Mouse (Mus musculus) ES-E14 (cell line): Measurements from ENCODE around the gene Vapb.

Source experiments
- CHD2 ChIP-seq: IDR thresholded peaks from 2 replicates; pipeline ENCODE4 v1.6.1; 2014; ENCODE audit warnings: mild to moderate bottlenecking, low read depth, low read length, inconsistent platforms
- HCFC1 ChIP-seq: IDR thresholded peaks from 2 replicates; pipeline ENCODE4 v1.6.1; 2012; ENCODE audit warnings: low read length, inconsistent platforms, borderline replicate concordance; ENCODE audit not compliant: insufficient read depth
- MAFK ChIP-seq: IDR thresholded peaks from 2 replicates; pipeline ENCODE4 v1.6.1; 2014; ENCODE audit warnings: mild to moderate bottlenecking, low read depth, low read length, inconsistent platforms; ENCODE audit not compliant: insufficient read depth
- ZC3H11A ChIP-seq: IDR thresholded peaks from 2 replicates; pipeline ENCODE4 v1.6.1; 2012; ENCODE audit warnings: low read depth, mild to moderate bottlenecking, inconsistent platforms, low read length, borderline replicate concordance

GRCm38 (mm10) chr2:173795801-173796673 is 58.7 kb downstream of the Vapb start:
- no peak for TF ChIP-seq CHD2
- TF ChIP-seq HCFC1: no peak
- no peak for TF ChIP-seq ZC3H11A
- no peak for TF ChIP-seq MAFK
